Mouse (Mus musculus) MEL (cell line): ENCODE results near the gene Ubr1. TPM values are rescaled to one million over a fixed set of nuclear protein-coding genes. Genes with fewer than 3 reads are reported as not detected.

ENCODE experiments used
- DNase-seq: peaks from one replicate; pipeline ENCODE4 v3.0.0; 2011; ENCODE audit warnings: low read depth, low spot score
- H3K27ac ChIP-seq: 2 replicates; pipeline ENCODE4 v1.5.1; 2012; ENCODE audit warnings: low read depth, mild to moderate bottlenecking, control low read depth, low read length, moderate library complexity; ENCODE audit not compliant: control insufficient read depth
- H3K27me3 ChIP-seq, 2 experiments: fragments of 150-350 bp in 1 of 2; sonication (generic) in 1 of 2; 2 replicates each; pipeline ENCODE4 v1.6.1; 2012; ENCODE audit warnings: low read length in 2 of 2, mild to moderate bottlenecking in 2 of 2, improper control_type of control experiment in 1 of 2, moderate library complexity in 1 of 2; ENCODE audit not compliant: insufficient read depth in 2 of 2, control insufficient read depth in 1 of 2
- H3K36me3 ChIP-seq, 2 experiments: 2 replicates each; pipeline ENCODE4 v1.6.1; 2012 to 2014; ENCODE audit warnings: low read length in 2 of 2, improper control_type of control experiment in 1 of 2, inconsistent platforms in 1 of 2, mild to moderate bottlenecking in 1 of 2; ENCODE audit not compliant: insufficient read depth in 2 of 2, control insufficient read depth in 1 of 2
- H3K4me1 ChIP-seq, 2 experiments: fragments of 150-350 bp in 1 of 2; sonication (generic) in 1 of 2; 2 replicates each; pipeline ENCODE4 v1.6.1; 2012; ENCODE audit warnings: low read length in 2 of 2, improper control_type of control experiment in 1 of 2, mild to moderate bottlenecking in 1 of 2; ENCODE audit not compliant: insufficient read depth in 2 of 2, control insufficient read depth in 1 of 2
- H3K4me3 ChIP-seq, 2 experiments: fragments of 150-350 bp in 1 of 2; sonication (generic) in 1 of 2; 2 replicates each; pipeline ENCODE4 v1.5.1; 2012; ENCODE audit warnings: low read depth in 2 of 2, low read length in 2 of 2, mild to moderate bottlenecking in 2 of 2, moderate library complexity in 2 of 2, control low read depth in 1 of 2, improper control_type of control experiment in 1 of 2; ENCODE audit not compliant: control insufficient read depth in 1 of 2, insufficient read depth in 1 of 2
- H3K79me2 ChIP-seq: 2 replicates; pipeline ENCODE4 v1.6.1; 2012; ENCODE audit warnings: mild to moderate bottlenecking, low read length, moderate library complexity; ENCODE audit not compliant: control insufficient read depth, poor library complexity, insufficient read depth
- H3K9ac ChIP-seq: 2 replicates; pipeline ENCODE4 v1.6.1; 2012; ENCODE audit warnings: low read depth, mild to moderate bottlenecking, control low read depth, low read length, moderate library complexity; ENCODE audit not compliant: control insufficient read depth, poor library complexity, severe bottlenecking
- H3K9me3 ChIP-seq: fragments of 150-350 bp; sonication (generic); replicated peaks from 2 replicates; pipeline ENCODE4 v1.6.1; 2012; ENCODE audit warnings: mild to moderate bottlenecking, low read length, improper control_type of control experiment, moderate library complexity; ENCODE audit not compliant: insufficient read depth
- BHLHE40 ChIP-seq: IDR thresholded peaks from 2 replicates; pipeline ENCODE4 v1.6.1; 2012; ENCODE audit warnings: low read depth, mild to moderate bottlenecking, inconsistent platforms, low read length, improper control_type of control experiment, borderline replicate concordance
- CTCF ChIP-seq, 3 experiments: IDR thresholded peaks in 2 of 3; conservative IDR thresholded peaks in 1 of 3; 2 replicates each; pipeline ENCODE4 v1.5.1; 2011 to 2012; ENCODE audit warnings: low read length in 3 of 3, low read depth in 2 of 3, mild to moderate bottlenecking in 2 of 3, improper control_type of control experiment in 1 of 3, inconsistent platforms in 1 of 3, mixed read lengths in 1 of 3, moderate library complexity in 1 of 3; ENCODE audit not compliant: control insufficient read depth in 1 of 3, insufficient read depth in 1 of 3, poor library complexity in 1 of 3, severe bottlenecking in 1 of 3
- ELF1 ChIP-seq: IDR thresholded peaks from 2 replicates; pipeline ENCODE4 v1.6.1; 2014; ENCODE audit warnings: low read depth, mild to moderate bottlenecking, inconsistent platforms, low read length, improper control_type of control experiment, moderate library complexity
- GATA1 ChIP-seq: IDR thresholded peaks from 2 replicates; pipeline ENCODE4 v1.6.1; 2011; ENCODE audit warnings: low read depth, low read length, improper control_type of control experiment
- HCFC1 ChIP-seq: IDR thresholded peaks from 2 replicates; pipeline ENCODE4 v1.6.1; 2012; ENCODE audit warnings: low read depth, mild to moderate bottlenecking, inconsistent platforms, low read length, improper control_type of control experiment, moderate library complexity
- JUND ChIP-seq: IDR thresholded peaks from 2 replicates; pipeline ENCODE4 v1.6.1; 2011; ENCODE audit warnings: low read depth, mild to moderate bottlenecking, improper control_type of control experiment, low read length
- KAT2A ChIP-seq: conservative IDR thresholded peaks from 2 replicates; pipeline ENCODE4 v1.6.1; 2012; ENCODE audit warnings: low read depth, low read length, improper control_type of control experiment, inconsistent platforms
- MAX ChIP-seq: IDR thresholded peaks from 2 replicates; pipeline ENCODE4 v1.6.1; 2011; ENCODE audit warnings: low read length, improper control_type of control experiment
- MAZ ChIP-seq: IDR thresholded peaks from 2 replicates; pipeline ENCODE4 v1.6.1; 2012; ENCODE audit warnings: low read depth, mild to moderate bottlenecking, inconsistent platforms, low read length, improper control_type of control experiment
- MEF2A ChIP-seq: IDR thresholded peaks from 2 replicates; pipeline ENCODE4 v1.6.1; 2014; ENCODE audit warnings: low read depth, mild to moderate bottlenecking, inconsistent platforms, low read length, improper control_type of control experiment; ENCODE audit not compliant: poor library complexity, insufficient replicate concordance, severe bottlenecking; ENCODE audit errors: extremely low read depth
- MXI1 ChIP-seq: IDR thresholded peaks from 2 replicates; pipeline ENCODE4 v1.6.1; 2011; ENCODE audit warnings: mild to moderate bottlenecking, low read depth, low read length, improper control_type of control experiment
- MYB ChIP-seq: IDR thresholded peaks from 2 replicates; pipeline ENCODE4 v1.6.1; 2011; ENCODE audit warnings: mild to moderate bottlenecking, low read depth, low read length, improper control_type of control experiment
- MYC ChIP-seq: IDR thresholded peaks from 2 replicates; pipeline ENCODE4 v1.6.1; 2011; ENCODE audit warnings: low read depth, mild to moderate bottlenecking, low read length, improper control_type of control experiment, moderate library complexity
- NELFE ChIP-seq: IDR thresholded peaks from 2 replicates; pipeline ENCODE4 v1.6.1; 2011; ENCODE audit warnings: low read depth, low read length, improper control_type of control experiment
- NRF1 ChIP-seq: IDR thresholded peaks from 2 replicates; pipeline ENCODE4 v1.6.1; 2014; ENCODE audit warnings: low read depth, mild to moderate bottlenecking, inconsistent platforms, low read length, improper control_type of control experiment, moderate library complexity; ENCODE audit not compliant: poor library complexity, insufficient read depth, severe bottlenecking
- POLR2AphosphoS2 ChIP-seq: IDR thresholded peaks from 2 replicates; pipeline ENCODE4 v1.6.1; 2011; ENCODE audit warnings: low read length, improper control_type of control experiment
- POLR2AphosphoS5 ChIP-seq: IDR thresholded peaks from 2 replicates; pipeline ENCODE4 v1.6.1; 2012; ENCODE audit warnings: low read depth, borderline replicate concordance, mild to moderate bottlenecking, inconsistent platforms, low read length, moderate library complexity, mixed read lengths
- RAD21 ChIP-seq: IDR thresholded peaks from 2 replicates; pipeline ENCODE4 v1.6.1; 2011; ENCODE audit warnings: mild to moderate bottlenecking, low read depth, low read length, improper control_type of control experiment
- SIN3A ChIP-seq: IDR thresholded peaks from 2 replicates; pipeline ENCODE4 v1.6.1; 2012; ENCODE audit warnings: low read length, improper control_type of control experiment, inconsistent platforms
- TBP ChIP-seq: IDR thresholded peaks from 2 replicates; pipeline ENCODE4 v1.8.0; 2011; ENCODE audit warnings: low read depth, low read length, improper control_type of control experiment
- USF1 ChIP-seq: IDR thresholded peaks from 2 replicates; pipeline ENCODE4 v1.6.1; 2014; ENCODE audit warnings: low read depth, mild to moderate bottlenecking, inconsistent platforms, low read length, improper control_type of control experiment, moderate library complexity
- USF2 ChIP-seq, 2 experiments: IDR thresholded peaks; 2 replicates each; pipeline ENCODE4 v1.6.1; 2011 to 2012; ENCODE audit warnings: improper control_type of control experiment in 2 of 2, low read length in 2 of 2, borderline replicate concordance in 1 of 2, inconsistent platforms in 1 of 2, low read depth in 1 of 2, mild to moderate bottlenecking in 1 of 2; ENCODE audit not compliant: insufficient read depth in 1 of 2
- ZC3H11A ChIP-seq: IDR thresholded peaks from 2 replicates; pipeline ENCODE4 v1.6.1; 2012; ENCODE audit warnings: low read depth, mild to moderate bottlenecking, inconsistent platforms, low read length, improper control_type of control experiment
- ZKSCAN1 ChIP-seq: IDR thresholded peaks from 2 replicates; pipeline ENCODE4 v1.6.1; 2012; ENCODE audit warnings: low read depth, mild to moderate bottlenecking, inconsistent platforms, low read length, improper control_type of control experiment, moderate library complexity
- ZMIZ1 ChIP-seq: IDR thresholded peaks from 2 replicates; pipeline ENCODE4 v1.6.1; 2012; ENCODE audit warnings: low read depth, mild to moderate bottlenecking, inconsistent platforms, low read length, improper control_type of control experiment, moderate library complexity
- polyA plus RNA-seq, 2 experiments: library from polyadenylated mRNA; stranded (reverse) in 1 of 2; unstranded in 1 of 2; fragments of >175 nt in 1 of 2; fragments of >200 nt in 1 of 2; gene quantifications; 2 replicates each; pipeline versions ENCODE4 v1.2.1 to v1.2.4; 2012; ENCODE audit warnings: low replicate concordance in 2 of 2, low read depth in 1 of 2; ENCODE audit not compliant: insufficient read length in 2 of 2, insufficient read depth in 1 of 2, missing spikeins in 1 of 2
- total RNA-seq: library from RNA; depleted of rRNA; stranded (reverse); fragments of 300-350 nt; gene quantifications from 2 replicates; pipeline ENCODE4 v1.2.3, GENCODE M21; 2012

The Ubr1 gene
- total and polyA plus RNA-seq, 3 experiments: 12.8 to 27.8 TPM; not detected in 1

DNA sequence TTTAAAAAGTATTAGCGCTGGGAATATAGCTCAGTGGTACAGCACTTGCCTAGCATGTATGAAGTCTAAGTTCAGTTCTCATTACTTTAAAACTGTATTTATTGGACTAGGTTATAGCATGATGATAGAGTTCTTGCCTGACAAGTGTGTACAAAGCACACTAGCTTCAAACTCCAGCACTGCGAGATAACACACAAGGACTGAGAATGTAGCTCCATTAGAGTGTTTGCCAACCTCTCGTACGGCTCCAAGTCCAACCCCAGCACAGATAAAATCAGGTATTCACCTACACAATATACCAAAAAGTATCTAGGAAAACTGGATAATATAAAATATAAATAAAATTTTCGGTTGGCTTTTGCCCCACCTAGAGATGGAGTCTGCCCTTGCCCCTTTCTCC is 10.7 kb downstream of the Ubr1 start:
- Histone ChIP-seq H3K36me3 (peaks cover 2 to 15% of the 10 kb centered on the region in 2 experiments), H3K4me3 (no peak overlapping the region), H3K9me3 (no peaks in the 10 kb centered on the region), H3K27me3 (no peaks in the 10 kb centered on the region), H3K79me2 (peaks cover 1% of the 10 kb centered on the region; the same call in 1 of the 2 replicates), H3K9ac (no peak overlapping the region), H3K4me1 (peaks cover 4 to 6% of the 10 kb centered on the region in 2 experiments), H3K27ac (no peak overlapping the region)
- TF ChIP-seq MYB: no peak
- TF ChIP-seq ZC3H11A: no peak
- TF ChIP-seq KAT2A: no peak
- no peak for TF ChIP-seq BHLHE40
- TF ChIP-seq MAZ: no peak
- TF ChIP-seq ELF1: no peak
- no peak for TF ChIP-seq HCFC1
- no peak for TF ChIP-seq RAD21
- no peak for TF ChIP-seq POLR2AphosphoS2
- DNase-seq: no peak

DNA sequence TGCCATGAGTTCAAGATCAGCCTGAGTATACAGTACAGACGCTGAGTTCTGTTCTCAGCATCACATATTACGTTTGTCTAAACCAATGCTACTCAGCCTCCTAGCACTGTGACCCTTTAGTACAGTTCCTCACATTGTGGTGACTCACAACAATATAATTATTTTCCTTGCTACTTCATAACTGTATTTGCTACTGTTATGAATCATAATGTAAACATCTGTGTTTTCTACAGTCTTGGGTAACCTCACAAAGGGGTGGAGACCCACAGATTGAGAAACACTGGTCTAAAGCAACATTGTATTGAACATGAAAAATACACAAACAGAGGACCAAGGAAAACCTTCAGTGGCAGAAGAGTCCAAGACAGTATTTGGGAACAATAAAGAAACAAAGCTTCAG is 11.2 kb downstream of the Ubr1 start:
- Histone ChIP-seq H3K9me3 (no peaks in the 10 kb centered on the region), H3K4me3 (no peak overlapping the region), H3K27ac (no peak overlapping the region), H3K79me2 (peaks cover 1% of the 10 kb centered on the region; the same call in 1 of the 2 replicates), H3K36me3 (peaks cover 3 to 15% of the 10 kb centered on the region in 2 experiments), H3K4me1 (peaks cover 4 to 6% of the 10 kb centered on the region in 2 experiments), H3K27me3 (no peaks in the 10 kb centered on the region), H3K9ac (no peak overlapping the region)
- no peak for DNase-seq
- TF ChIP-seq ZC3H11A (no peak), MYB (no peak)

DNA sequence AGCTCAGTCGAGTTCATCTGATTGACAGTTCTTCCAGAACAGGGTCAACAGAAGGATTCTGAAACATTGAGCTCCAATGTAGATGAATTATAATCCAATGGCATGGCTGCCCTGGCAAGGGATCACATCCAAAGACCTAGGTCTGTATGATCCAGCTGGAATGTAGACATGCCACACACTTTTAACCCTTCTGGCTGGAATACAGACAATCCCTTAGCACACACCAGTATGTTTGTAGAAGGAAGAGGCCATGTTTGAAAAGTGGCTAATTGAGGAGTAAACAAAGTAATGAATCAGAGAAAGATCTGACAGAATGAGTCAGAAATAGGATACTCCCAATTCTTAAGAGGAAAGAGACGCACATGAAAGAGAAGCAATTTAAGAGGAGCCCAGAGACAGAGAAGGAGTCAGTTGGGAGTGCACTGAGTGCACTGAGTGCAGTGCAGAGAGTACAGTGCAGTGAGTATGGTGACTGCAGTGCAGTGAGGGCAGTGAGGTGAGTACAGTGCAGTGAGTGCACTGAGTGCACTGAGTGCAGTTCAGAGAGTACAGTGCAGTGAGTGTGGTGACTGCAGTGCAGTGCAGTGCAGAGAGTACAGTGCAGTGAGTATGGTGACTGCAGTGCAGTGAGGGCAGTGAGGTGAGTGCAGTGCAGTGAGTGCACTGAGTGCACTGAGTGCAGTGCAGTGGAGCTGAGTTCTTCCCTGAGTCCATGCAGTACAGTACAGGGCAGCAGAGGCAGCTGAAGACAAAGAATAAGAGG is 18.2 kb downstream of the Ubr1 start:
- H3K79me2 ChIP-seq: no peaks in the 10 kb centered on the region
- DNase-seq: no peak
- no peak overlapping the region for H3K9ac ChIP-seq
- H3K4me1 ChIP-seq: no peaks in the 10 kb centered on the region
- H3K27ac ChIP-seq: no peak overlapping the region
- H3K36me3 ChIP-seq: peaks cover 2 to 12% of the 10 kb centered on the region in 2 experiments; a peak in 3 of 4 replicates
- H3K9me3 ChIP-seq: no peaks in the 10 kb centered on the region
- no peak overlapping the region for H3K4me3 ChIP-seq
- H3K27me3 ChIP-seq: no peaks in the 10 kb centered on the region
- TF ChIP-seq ZKSCAN1: no peak
- no peak for TF ChIP-seq JUND
- no peak for TF ChIP-seq USF2 (IDR thresholded peaks at IDR 0.05; ENCODE audit: borderline replicate concordance in 1 of 2, insufficient read depth in 1 of 2, low read depth in 1 of 2, low read length in 2 of 2)
- TF ChIP-seq MYC: no peak
- TF ChIP-seq MEF2A: no peak
- no peak for TF ChIP-seq NELFE
- TF ChIP-seq GATA1: no peak
- TF ChIP-seq USF1: no peak
- no peak for TF ChIP-seq MAZ
- no peak for TF ChIP-seq NRF1
- TF ChIP-seq MXI1: no peak
- TF ChIP-seq CTCF (IDR thresholded peaks at IDR 0.05 in 2 of 3, conservative IDR thresholded peaks at IDR 0.05 in 1 of 3; ENCODE audit: control insufficient read depth in 1 of 3, insufficient read depth in 1 of 3, low read depth in 2 of 3, low read length in 3 of 3, poor library complexity in 1 of 3, severe bottlenecking in 1 of 3): no peak
- no peak for TF ChIP-seq MAX
- no peak for TF ChIP-seq TBP
- TF ChIP-seq SIN3A: no peak
- no peak for TF ChIP-seq ZMIZ1
- TF ChIP-seq POLR2AphosphoS5: no peak
